Mouse (Mus musculus): Measurements from ENCODE around the gene Camkmt. TPM values are rescaled to one million over a fixed set of nuclear protein-coding genes. Genes with fewer than 3 reads are reported as not detected.

The Camkmt gene
- total RNA-seq, 4 experiments from 2014 or later, result 10.1 to 13.3 (median 12.4) TPM

GRCm38 (mm10) chr17:85170541-85171255, 80.3 kb downstream of the Camkmt start:
- DNase-seq (ENCODE audit: low spot score in 2 of 2), result no peak

GRCm38 (mm10) chr17:85171951-85172350, 81.6 kb downstream of the Camkmt start:
- no peak for DNase-seq (ENCODE audit: low spot score in 2 of 2)

DNA sequence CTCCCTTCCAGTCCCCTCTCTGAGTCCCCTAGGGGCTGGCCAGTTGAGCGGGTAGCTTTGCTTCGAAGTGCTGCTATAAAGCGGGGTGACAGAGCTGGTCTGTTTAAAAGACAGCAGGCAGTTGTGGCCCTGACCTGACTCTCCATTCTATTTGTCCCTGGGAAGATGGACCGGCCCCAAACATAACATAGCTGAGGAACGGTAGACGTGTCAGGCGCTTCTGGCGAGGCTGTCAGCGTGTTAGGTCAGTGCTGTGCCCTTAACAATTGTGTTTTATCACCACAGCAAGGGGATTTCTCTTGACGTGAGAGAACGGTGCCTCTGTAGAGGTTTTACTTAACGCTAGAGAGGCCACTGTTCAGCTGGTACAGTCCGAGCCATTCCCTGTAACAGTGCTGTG, 86.9 kb downstream of the Camkmt start:
- no peak for DNase-seq (ENCODE audit: low spot score in 2 of 2)

GRCm38 (mm10) chr17:85180471-85181060, 90.2 kb downstream of the Camkmt start:
- no peak for DNase-seq (ENCODE audit: low spot score in 2 of 2)

DNA sequence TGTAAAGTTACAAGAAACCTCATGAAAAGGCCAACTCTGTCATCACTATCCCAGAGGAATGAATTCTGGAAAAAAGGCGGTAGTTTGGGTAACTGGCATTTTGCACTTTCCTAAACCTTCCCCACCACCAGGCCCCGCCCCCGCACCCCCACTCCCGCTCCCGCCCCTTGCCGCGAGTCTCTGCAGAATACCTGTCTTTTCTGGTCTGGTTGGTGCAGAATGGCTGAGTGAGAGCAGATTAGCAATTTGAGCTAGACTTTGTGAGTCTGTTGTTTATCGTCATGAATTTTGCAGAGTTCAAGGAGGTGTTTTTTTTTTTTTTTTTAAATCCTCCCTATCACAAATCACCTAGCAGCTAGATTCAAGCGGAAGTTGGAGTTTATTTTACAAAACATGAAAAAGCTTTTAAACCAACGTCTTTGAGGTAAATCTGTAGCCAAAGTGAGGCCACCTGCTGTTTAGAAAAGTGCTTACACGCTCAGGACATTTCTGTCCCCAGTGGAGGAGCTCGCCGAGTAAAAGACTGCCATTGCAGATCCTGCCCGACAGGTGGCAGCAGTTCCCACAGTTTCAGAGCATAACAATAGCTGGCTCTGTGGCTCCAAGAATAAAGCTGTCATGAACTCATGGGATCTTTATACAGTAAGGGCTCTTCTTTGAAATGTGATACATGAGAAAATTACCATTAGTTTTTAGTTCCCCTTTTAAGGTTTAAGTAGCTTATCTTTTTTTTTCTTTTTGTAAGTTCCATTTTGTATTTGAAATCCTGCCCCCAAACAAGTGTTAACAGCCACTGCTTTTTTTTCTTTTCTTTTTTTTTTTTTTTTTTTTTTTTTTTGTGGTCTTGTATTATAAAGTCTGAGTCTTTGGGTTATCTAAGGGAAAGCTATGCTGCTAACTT, 99.1 kb downstream of the Camkmt start:
- DNase-seq (ENCODE audit: low spot score in 2 of 2), result peak; percentile 75 to 78

GRCm38 (mm10) chr17:85190128-85190435, 99.7 kb downstream of the Camkmt start:
- no peak for DNase-seq (ENCODE audit: low spot score in 2 of 2)

DNA sequence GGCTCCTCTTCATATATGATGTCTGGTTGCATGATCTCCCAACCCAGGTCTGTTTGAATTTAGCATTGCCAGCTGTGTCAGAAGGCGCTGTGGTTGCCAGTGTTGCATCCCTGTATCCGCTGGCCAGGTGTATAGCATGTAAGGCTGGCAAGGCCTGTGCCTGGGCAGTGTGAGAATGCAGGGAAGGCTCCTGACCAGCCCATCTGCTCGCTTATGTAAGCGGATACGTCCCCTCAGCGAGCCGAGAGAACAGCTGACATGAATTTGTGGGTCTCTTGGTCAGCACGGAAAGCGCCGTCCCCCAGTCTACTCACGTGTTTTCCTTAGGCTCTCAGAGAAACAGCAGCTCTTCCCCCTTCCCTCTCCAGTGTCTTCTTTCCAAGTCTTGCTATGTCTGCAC, 102.9 kb downstream of the Camkmt start:
- no peak for DNase-seq (ENCODE audit: low spot score in 2 of 2)

DNA sequence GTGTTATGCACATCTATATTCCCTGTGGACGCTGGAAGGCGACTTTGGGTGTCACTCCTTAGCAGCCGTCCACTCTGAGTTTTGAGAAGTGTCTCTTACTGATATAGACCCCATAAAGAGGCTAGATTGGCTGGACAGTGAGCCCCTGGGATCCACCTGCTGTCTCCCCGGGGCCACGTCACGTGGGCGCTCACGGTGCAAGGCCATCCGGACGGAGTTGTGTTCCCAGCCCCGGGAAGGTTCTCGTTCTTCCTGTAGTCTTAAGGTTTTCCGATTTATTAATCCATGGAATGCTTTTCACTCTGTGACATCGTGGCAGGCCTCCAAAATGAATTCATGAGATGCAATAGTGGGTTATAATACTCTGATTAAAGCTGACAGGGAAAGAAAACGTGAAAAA, 108.4 kb downstream of the Camkmt start:
- no peak for DNase-seq (ENCODE audit: low spot score in 2 of 2)

DNA sequence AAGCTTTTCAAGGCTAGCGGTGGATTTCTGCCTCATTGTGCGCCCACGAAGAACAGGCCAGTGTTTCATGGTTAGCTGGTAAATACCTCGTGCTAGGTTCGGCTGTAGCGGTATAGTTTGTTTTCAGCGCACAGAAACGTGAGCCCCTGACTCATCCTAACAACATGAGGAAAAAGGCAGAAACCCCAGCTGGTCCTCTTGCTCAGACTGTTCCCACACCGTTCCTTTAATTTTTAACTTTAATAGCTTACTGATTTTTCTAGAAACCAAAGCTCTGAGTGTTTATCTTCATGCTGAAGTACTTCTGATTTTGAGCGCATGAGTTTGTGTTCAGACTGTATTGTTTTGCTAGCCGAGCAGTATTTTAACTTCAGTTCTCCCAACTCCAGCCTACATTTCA, 109.0 kb downstream of the Camkmt start:
- DNase-seq (ENCODE audit: low spot score in 2 of 2), result no peak

- DNase-seq (ENCODE audit: low spot score in 2 of 2), result no peak
Observed at GRCm38 (mm10) chr17:85218054-85218453, 127.7 kb downstream of the Camkmt start.

GRCm38 (mm10) chr17:85242109-85242508, 151.8 kb downstream of the Camkmt start:
- DNase-seq (ENCODE audit: low spot score in 2 of 2), result peak in 1 of 2 experiments; percentile 11

- no peak for DNase-seq (ENCODE audit: low spot score in 2 of 2)
Observed at GRCm38 (mm10) chr17:85248962-85249361, 158.6 kb downstream of the Camkmt start.

DNA sequence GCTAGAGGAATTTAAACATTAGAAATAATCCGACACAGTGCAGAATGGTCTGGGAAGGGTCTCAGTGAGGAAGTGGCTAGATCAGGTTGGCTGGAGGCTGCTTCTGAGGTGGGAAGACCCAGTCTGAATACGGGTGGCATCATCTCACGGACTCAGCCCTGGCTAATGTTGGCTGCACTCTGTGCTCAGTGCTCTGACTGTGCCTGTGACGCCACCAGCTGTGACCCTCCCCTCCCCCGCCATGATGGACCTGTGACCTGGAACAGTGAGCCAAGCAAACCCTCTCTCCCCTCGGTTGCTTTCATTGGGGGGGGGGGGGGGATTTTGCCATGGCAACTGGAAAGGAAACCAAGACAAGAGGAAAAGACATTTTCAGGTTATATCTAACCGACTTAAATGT, 159.4 kb downstream of the Camkmt start:
- no peak for DNase-seq (ENCODE audit: low spot score in 2 of 2)

DNA sequence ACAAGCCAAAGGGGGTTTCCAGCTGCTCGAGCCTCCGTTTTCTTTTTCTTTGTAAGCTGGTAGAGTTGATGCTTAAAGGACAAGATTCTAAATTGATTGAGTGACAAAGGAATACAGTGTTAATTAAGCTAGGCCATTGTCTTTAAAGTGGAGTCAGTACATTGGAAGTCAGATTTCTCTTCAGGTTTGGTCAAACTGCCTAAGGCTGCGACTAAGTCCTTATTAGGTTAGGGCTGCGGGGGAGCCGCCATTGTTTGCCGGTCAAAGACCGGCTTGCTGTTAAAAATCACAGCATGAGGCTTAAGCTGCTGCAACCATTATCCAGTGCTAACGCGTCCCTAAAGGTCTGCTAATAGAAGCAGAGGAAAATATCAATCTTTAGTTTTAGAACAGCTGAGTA, 166.6 kb downstream of the Camkmt start:
- no peak for DNase-seq (ENCODE audit: low spot score in 2 of 2)

DNA sequence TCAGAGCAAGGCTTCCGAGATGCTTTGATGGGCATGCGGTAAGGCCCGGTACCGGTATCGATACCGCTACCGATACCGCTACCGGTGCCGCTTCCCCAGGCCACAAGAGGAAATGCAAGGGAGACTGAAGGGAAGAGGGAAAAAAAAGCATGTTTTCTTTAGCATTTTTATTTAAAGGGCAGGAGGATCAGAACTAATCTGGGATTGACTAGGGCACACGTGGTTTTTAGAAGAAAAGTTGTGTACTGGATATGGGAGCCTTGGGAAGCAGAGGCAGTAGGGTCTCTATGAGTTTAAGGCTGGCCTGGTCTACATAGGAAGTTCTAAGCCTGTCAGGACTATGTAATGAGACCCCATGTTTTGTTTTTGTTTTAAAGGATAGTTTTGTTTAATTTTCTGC, 167.0 kb downstream of the Camkmt start:
- no peak for DNase-seq (ENCODE audit: low spot score in 2 of 2)

GRCm38 (mm10) chr17:85258703-85259341, 168.5 kb downstream of the Camkmt start:
- no peak for DNase-seq (ENCODE audit: low spot score in 2 of 2)

GRCm38 (mm10) chr17:85266831-85267422, 176.6 kb downstream of the Camkmt start:
- no peak for DNase-seq (ENCODE audit: low spot score in 2 of 2)

GRCm38 (mm10) chr17:85271466-85272175, 181.3 kb downstream of the Camkmt start:
- no peak for DNase-seq (ENCODE audit: low spot score in 2 of 2)

- no peak for DNase-seq (ENCODE audit: low spot score in 2 of 2)
Observed at GRCm38 (mm10) chr17:85279720-85280119, 189.4 kb downstream of the Camkmt start.

DNA sequence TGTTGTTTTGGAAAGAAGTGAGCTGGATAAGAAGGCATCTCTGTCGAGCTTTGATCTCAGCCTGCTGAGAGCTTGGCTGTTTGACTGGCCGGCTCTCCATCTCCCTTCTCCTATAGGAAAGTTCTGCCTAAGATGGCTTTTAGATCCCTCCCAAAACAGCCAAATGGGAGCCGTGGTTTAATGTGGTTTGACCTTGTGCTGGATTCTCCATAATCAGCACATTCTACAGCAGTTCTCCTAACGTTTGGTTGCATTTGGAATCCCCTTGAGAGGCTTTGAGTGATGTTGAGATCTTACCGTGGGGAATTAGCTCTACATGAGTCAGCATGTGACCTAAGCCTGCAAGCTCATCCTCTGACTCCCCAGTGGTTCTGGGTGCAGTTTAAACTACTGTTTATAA, 192.1 kb downstream of the Camkmt start:
- DNase-seq (ENCODE audit: low spot score in 2 of 2), result no peak

DNA sequence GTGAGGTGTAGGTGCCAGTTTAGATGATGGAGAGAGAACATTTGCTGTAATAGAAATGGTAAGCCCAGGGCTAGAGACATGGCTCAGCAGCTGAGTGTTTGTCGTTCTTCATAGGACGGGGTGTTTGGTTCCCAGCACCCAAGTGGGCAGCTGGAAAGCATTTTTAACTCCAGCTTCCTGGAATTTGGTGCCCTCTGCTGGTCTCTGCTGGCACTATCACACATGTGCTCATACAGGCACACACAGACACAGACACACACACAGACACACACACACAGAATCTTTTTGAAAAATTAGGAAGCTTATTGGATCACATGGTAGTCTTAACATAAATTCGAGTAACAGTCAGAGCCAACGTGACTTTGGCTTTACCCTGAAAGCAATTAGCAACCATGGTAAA, 200.8 kb downstream of the Camkmt start:
- DNase-seq (ENCODE audit: low spot score in 2 of 2), result no peak
